Mouse (Mus musculus) MEL (cell line): ENCODE results near the gene Egfem1. TPM values are rescaled to one million over a fixed set of nuclear protein-coding genes. Genes with fewer than 3 reads are reported as not detected.

Experiments used
- DNase-seq: peaks from one replicate; pipeline ENCODE4 v3.0.0; 2011; ENCODE audit warnings: low read depth, low spot score
- H3K27ac ChIP-seq: 2 replicates; pipeline ENCODE4 v1.5.1; 2012; ENCODE audit warnings: low read depth, mild to moderate bottlenecking, control low read depth, low read length, moderate library complexity; ENCODE audit not compliant: control insufficient read depth
- H3K27me3 ChIP-seq, 2 experiments: fragments of 150-350 bp in 1 of 2; sonication (generic) in 1 of 2; 2 replicates each; pipeline ENCODE4 v1.6.1; 2012; ENCODE audit warnings: low read length in 2 of 2, mild to moderate bottlenecking in 2 of 2, improper control_type of control experiment in 1 of 2, moderate library complexity in 1 of 2; ENCODE audit not compliant: insufficient read depth in 2 of 2, control insufficient read depth in 1 of 2
- H3K36me3 ChIP-seq, 2 experiments: 2 replicates each; pipeline ENCODE4 v1.6.1; 2012 to 2014; ENCODE audit warnings: low read length in 2 of 2, improper control_type of control experiment in 1 of 2, inconsistent platforms in 1 of 2, mild to moderate bottlenecking in 1 of 2; ENCODE audit not compliant: insufficient read depth in 2 of 2, control insufficient read depth in 1 of 2
- H3K4me1 ChIP-seq, 2 experiments: fragments of 150-350 bp in 1 of 2; sonication (generic) in 1 of 2; 2 replicates each; pipeline ENCODE4 v1.6.1; 2012; ENCODE audit warnings: low read length in 2 of 2, improper control_type of control experiment in 1 of 2, mild to moderate bottlenecking in 1 of 2; ENCODE audit not compliant: insufficient read depth in 2 of 2, control insufficient read depth in 1 of 2
- H3K4me3 ChIP-seq, 2 experiments: fragments of 150-350 bp in 1 of 2; sonication (generic) in 1 of 2; 2 replicates each; pipeline ENCODE4 v1.5.1; 2012; ENCODE audit warnings: low read depth in 2 of 2, low read length in 2 of 2, mild to moderate bottlenecking in 2 of 2, moderate library complexity in 2 of 2, control low read depth in 1 of 2, improper control_type of control experiment in 1 of 2; ENCODE audit not compliant: control insufficient read depth in 1 of 2, insufficient read depth in 1 of 2
- H3K79me2 ChIP-seq: 2 replicates; pipeline ENCODE4 v1.6.1; 2012; ENCODE audit warnings: mild to moderate bottlenecking, low read length, moderate library complexity; ENCODE audit not compliant: control insufficient read depth, poor library complexity, insufficient read depth
- H3K9ac ChIP-seq: 2 replicates; pipeline ENCODE4 v1.6.1; 2012; ENCODE audit warnings: low read depth, mild to moderate bottlenecking, control low read depth, low read length, moderate library complexity; ENCODE audit not compliant: control insufficient read depth, poor library complexity, severe bottlenecking
- H3K9me3 ChIP-seq: fragments of 150-350 bp; sonication (generic); replicated peaks from 2 replicates; pipeline ENCODE4 v1.6.1; 2012; ENCODE audit warnings: mild to moderate bottlenecking, low read length, improper control_type of control experiment, moderate library complexity; ENCODE audit not compliant: insufficient read depth
- BHLHE40 ChIP-seq: IDR thresholded peaks from 2 replicates; pipeline ENCODE4 v1.6.1; 2012; ENCODE audit warnings: low read depth, mild to moderate bottlenecking, inconsistent platforms, low read length, improper control_type of control experiment, borderline replicate concordance
- CHD2 ChIP-seq: IDR thresholded peaks from 2 replicates; pipeline ENCODE4 v1.6.1; 2011; ENCODE audit warnings: low read length, improper control_type of control experiment
- EP300 ChIP-seq, 2 experiments: IDR thresholded peaks; 2 replicates each; pipeline ENCODE4 v1.6.1; 2011; ENCODE audit warnings: improper control_type of control experiment in 2 of 2, low read length in 2 of 2, low read depth in 1 of 2, mild to moderate bottlenecking in 1 of 2
- ETS1 ChIP-seq: IDR thresholded peaks from 2 replicates; pipeline ENCODE4 v1.6.1; 2012; ENCODE audit warnings: low read depth, mild to moderate bottlenecking, inconsistent platforms, low read length, improper control_type of control experiment, moderate library complexity
- GATA1 ChIP-seq: IDR thresholded peaks from 2 replicates; pipeline ENCODE4 v1.6.1; 2011; ENCODE audit warnings: low read depth, low read length, improper control_type of control experiment
- JUND ChIP-seq: IDR thresholded peaks from 2 replicates; pipeline ENCODE4 v1.6.1; 2011; ENCODE audit warnings: low read depth, mild to moderate bottlenecking, improper control_type of control experiment, low read length
- MAX ChIP-seq: IDR thresholded peaks from 2 replicates; pipeline ENCODE4 v1.6.1; 2011; ENCODE audit warnings: low read length, improper control_type of control experiment
- MAZ ChIP-seq: IDR thresholded peaks from 2 replicates; pipeline ENCODE4 v1.6.1; 2012; ENCODE audit warnings: low read depth, mild to moderate bottlenecking, inconsistent platforms, low read length, improper control_type of control experiment
- MXI1 ChIP-seq: IDR thresholded peaks from 2 replicates; pipeline ENCODE4 v1.6.1; 2011; ENCODE audit warnings: mild to moderate bottlenecking, low read depth, low read length, improper control_type of control experiment
- MYB ChIP-seq: IDR thresholded peaks from 2 replicates; pipeline ENCODE4 v1.6.1; 2011; ENCODE audit warnings: mild to moderate bottlenecking, low read depth, low read length, improper control_type of control experiment
- MYC ChIP-seq: IDR thresholded peaks from 2 replicates; pipeline ENCODE4 v1.6.1; 2011; ENCODE audit warnings: low read depth, mild to moderate bottlenecking, low read length, improper control_type of control experiment, moderate library complexity
- NRF1 ChIP-seq: IDR thresholded peaks from 2 replicates; pipeline ENCODE4 v1.6.1; 2014; ENCODE audit warnings: low read depth, mild to moderate bottlenecking, inconsistent platforms, low read length, improper control_type of control experiment, moderate library complexity; ENCODE audit not compliant: poor library complexity, insufficient read depth, severe bottlenecking
- RAD21 ChIP-seq: IDR thresholded peaks from 2 replicates; pipeline ENCODE4 v1.6.1; 2011; ENCODE audit warnings: mild to moderate bottlenecking, low read depth, low read length, improper control_type of control experiment
- TCF12 ChIP-seq: IDR thresholded peaks from 2 replicates; pipeline ENCODE4 v1.6.1; 2014; ENCODE audit warnings: low read depth, mild to moderate bottlenecking, inconsistent platforms, low read length, improper control_type of control experiment, moderate library complexity
- USF1 ChIP-seq: IDR thresholded peaks from 2 replicates; pipeline ENCODE4 v1.6.1; 2014; ENCODE audit warnings: low read depth, mild to moderate bottlenecking, inconsistent platforms, low read length, improper control_type of control experiment, moderate library complexity
- ZKSCAN1 ChIP-seq: IDR thresholded peaks from 2 replicates; pipeline ENCODE4 v1.6.1; 2012; ENCODE audit warnings: low read depth, mild to moderate bottlenecking, inconsistent platforms, low read length, improper control_type of control experiment, moderate library complexity
- ZMIZ1 ChIP-seq: IDR thresholded peaks from 2 replicates; pipeline ENCODE4 v1.6.1; 2012; ENCODE audit warnings: low read depth, mild to moderate bottlenecking, inconsistent platforms, low read length, improper control_type of control experiment, moderate library complexity
- ZNF384 ChIP-seq: IDR thresholded peaks from 2 replicates; pipeline ENCODE4 v1.6.1; 2012; ENCODE audit warnings: low read depth, mild to moderate bottlenecking, inconsistent platforms, low read length, improper control_type of control experiment
- polyA plus RNA-seq, 2 experiments: library from polyadenylated mRNA; stranded (reverse) in 1 of 2; unstranded in 1 of 2; fragments of >175 nt in 1 of 2; fragments of >200 nt in 1 of 2; gene quantifications; 2 replicates each; pipeline versions ENCODE4 v1.2.1 to v1.2.4; 2012; ENCODE audit warnings: low replicate concordance in 2 of 2, low read depth in 1 of 2; ENCODE audit not compliant: insufficient read length in 2 of 2, insufficient read depth in 1 of 2, missing spikeins in 1 of 2
- total RNA-seq: library from RNA; depleted of rRNA; stranded (reverse); fragments of 300-350 nt; gene quantifications from 2 replicates; pipeline ENCODE4 v1.2.3, GENCODE M21; 2012

The Egfem1 gene
- total and polyA plus RNA-seq, 3 experiments: not detected

GRCm38 (mm10) chr3:29081517-29081916 is 306 bp upstream of the Egfem1 start:
- Histone ChIP-seq H3K9ac (no peak overlapping the region), H3K79me2 (no peaks in the 10 kb centered on the region), H3K36me3 (no peaks in the 10 kb centered on the region), H3K27me3 (no peaks in the 10 kb centered on the region), H3K4me3 (no peak overlapping the region), H3K4me1 (no peaks in the 10 kb centered on the region), H3K27ac (no peak overlapping the region), H3K9me3 (no peaks in the 10 kb centered on the region)
- TF ChIP-seq ZNF384 (no peak), ZMIZ1 (no peak), MXI1 (no peak), MAX (no peak), BHLHE40 (no peak), CHD2 (no peak), ETS1 (no peak), ZKSCAN1 (no peak), EP300 (IDR thresholded peaks at IDR 0.05; ENCODE audit: low read depth in 1 of 2, low read length in 2 of 2) (no peak), JUND (no peak), MYC (no peak), GATA1 (no peak), TCF12 (no peak), MYB (no peak), MAZ (no peak), NRF1 (no peak)
- DNase-seq: no peak

GRCm38 (mm10) chr3:29082296-29082995 is 623 bp downstream of the Egfem1 start:
- H3K4me1 ChIP-seq: no peaks in the 10 kb centered on the region
- no peak for TF ChIP-seq MXI1
- no peak for TF ChIP-seq RAD21
- TF ChIP-seq TCF12: no peak
- TF ChIP-seq USF1: no peak
- no peak for DNase-seq
- H3K4me3 ChIP-seq: no peak overlapping the region
- no peaks in the 10 kb centered on the region for H3K36me3 ChIP-seq
- H3K27ac ChIP-seq: no peak overlapping the region
- H3K79me2 ChIP-seq: no peaks in the 10 kb centered on the region
- no peak overlapping the region for H3K9ac ChIP-seq
- no peaks in the 10 kb centered on the region for H3K9me3 ChIP-seq
- H3K27me3 ChIP-seq: no peaks in the 10 kb centered on the region
